Mouse (Mus musculus): ENCODE results near the gene Tm4sf5.

- TF ChIP-seq CTCF (IDR thresholded peaks at IDR 0.05; ENCODE audit: low read depth) (no peak), EP300 (optimal IDR thresholded peaks at IDR 0.05) (no peak)
Measured at GRCm38 (mm10) chr11:70459601-70460101, 45.4 kb upstream of the Tm4sf5 start, which contains the start of gene Cxcl16.

Measured in stomach, postnatal 0 days (tissue).